Mouse (Mus musculus): ENCODE measurements around the gene Krt9.

DNA sequence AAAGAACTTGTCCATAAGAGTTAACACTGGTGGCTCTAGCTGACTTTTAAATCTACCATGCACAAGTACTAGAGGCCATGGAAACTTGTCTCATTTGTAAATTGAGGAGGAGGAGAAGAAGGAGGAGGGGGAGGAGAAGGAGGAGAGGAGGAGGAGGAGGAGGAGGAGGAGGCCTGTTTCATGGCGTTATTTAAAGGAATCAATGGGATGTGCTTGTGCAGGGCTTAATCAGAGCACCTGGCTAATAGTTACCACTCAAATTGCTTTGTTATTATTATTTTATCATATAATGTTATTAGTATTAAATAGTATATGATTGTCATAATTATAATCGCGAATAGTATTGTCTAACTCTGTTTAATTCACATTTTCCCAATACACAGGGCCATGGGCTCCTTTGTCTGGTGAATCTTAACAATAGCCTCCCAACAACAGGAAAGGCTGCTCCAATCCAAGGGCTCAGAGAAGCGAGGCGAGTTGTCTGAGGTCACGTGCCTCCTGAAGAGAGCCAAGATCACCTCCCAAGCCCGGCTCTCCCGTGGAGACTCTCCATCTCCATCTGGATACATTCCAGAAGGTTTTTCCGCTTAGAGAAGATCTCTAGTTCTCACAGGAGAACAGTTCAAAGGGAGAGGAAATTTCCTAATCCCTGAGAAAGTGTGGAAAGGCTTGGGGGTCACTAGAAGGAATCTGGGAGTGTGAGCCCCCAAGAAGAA, 44.3 kb downstream of the Krt9 start, which contains the start of gene Krt19:
- TF ChIP-seq POLR2A (IDR thresholded peaks at IDR 0.05; ENCODE audit: low read depth, low read length): no peak
- TF ChIP-seq CTCF (IDR thresholded peaks at IDR 0.05; ENCODE audit: extremely low read depth, insufficient read length, insufficient replicate concordance, low read depth, low read length): no peak
